Mouse (Mus musculus): ENCODE measurements around the gene Glt6d1. TPM values are rescaled to one million over a fixed set of nuclear protein-coding genes. Genes with fewer than 3 reads are reported as not detected.

Gene Glt6d1
- polyA plus RNA-seq (2014; fragmentation: Illumina TruSeq; extraction: RNeasy Lipid Tissue Mini Kit (QIAGEN cat#74804); ENCODE audit: low replicate concordance), result not detected

DNA sequence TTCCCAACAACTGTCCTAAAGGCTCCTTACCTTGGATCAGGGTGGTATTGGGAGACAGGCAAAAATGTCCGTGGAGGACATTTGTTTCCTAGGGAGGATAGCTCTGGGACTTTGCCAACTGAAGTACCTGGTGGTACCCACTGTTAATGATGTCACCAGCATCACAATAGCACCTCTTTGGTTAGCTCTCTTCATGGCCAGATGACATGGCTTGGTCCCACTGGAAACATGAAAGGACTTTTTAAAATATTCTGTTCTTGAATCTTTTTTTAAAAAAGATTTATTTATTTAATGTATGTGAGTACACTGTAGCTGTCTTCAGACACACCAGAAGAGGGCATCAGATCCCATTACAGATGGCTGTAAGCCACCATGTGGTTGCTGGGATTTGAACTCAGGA is at the start of gene Glt6d1:
TSS of gene Glt6d1 (minus strand) at position 101 of the 400 bp plus-strand sequence.

DNA sequence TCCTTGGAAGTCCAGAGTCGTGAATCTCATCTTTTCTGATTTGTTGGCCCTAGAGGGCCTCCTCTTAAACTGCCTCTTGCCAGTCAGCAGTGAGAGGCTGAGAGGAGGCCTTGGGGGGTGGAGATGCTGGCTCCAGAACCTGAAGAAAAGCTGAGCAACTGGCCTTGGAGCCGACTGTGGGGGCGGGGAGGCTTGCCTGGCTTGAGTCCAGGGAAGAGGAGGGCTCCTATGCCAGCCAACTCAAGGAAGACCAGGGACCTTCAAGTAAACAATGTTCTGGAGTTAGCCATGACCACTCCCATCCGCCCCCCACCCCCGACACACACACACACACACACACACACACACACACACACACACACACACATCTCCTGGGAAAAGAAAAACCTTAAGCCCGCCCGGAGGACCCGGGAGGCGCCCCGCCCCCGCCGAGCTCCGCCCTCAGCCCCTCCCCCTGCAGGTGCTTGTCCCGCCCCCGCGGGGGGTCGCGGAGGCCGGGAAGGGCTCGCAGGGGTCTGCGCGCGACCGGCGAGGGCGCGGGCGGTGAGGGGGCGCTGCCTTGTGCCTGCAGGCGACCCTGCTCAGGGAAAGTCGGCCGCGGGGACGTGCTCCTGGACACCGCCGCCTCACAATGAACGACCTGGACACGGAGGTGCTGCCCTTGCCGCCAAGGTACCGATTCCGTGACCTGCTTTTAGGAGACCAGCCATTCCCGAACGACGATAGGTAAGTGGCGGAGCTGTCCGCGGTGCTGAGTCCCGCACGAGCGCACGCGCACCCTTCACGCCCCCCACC is 47.9 kb upstream of the Glt6d1 start, which contains the start of gene Kcnt1:
TSS of gene Kcnt1 (plus strand) at position 398 of the 795 bp plus-strand sequence.

DNA sequence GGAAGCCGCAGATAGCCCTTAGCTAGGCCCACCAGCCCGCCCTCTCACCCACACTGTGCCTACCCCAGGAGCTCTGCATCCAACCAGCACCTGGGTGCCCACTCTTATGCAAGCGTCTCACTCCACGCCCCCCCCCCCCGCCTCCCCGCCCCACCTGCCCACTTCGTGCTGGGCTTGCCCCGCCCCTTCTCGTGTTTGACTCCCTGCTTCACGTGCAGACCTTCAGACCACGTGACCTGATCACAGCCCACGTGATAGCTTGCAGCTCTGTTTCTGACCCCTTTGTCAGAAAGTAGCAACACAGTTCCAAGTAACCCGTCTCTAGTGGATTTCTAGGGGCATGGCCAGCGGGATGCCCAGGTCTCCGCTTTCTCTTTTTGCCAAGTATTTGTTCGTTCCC is 31.6 kb upstream of the Glt6d1 start, which contains the start of gene Sohlh1:
TSS of gene Sohlh1 (minus strand) at position 23 of the 400 bp plus-strand sequence.

DNA sequence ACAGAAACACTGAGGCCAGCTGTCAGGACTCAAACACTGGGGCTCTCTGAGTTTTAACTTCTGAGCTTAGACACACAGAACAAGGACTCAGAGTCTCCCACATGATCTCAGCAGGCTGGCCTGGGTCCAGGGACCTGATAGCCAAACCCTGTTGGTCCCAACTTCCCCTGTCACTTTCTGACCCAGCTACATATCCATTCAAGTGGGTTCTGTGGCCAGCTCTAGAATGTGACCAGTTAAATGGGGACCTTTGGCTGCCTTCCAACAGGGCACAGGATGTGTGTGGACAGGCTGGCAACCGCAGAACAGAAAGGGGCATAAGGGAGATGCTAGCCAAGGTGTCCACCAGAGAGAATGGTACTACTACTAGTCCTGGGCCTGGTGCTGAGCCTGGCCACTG is 7.2 kb upstream of the Glt6d1 start, which contains the start of gene Lcn9:
TSS of gene Lcn9 (plus strand) at position 348 of the 400 bp plus-strand sequence.

DNA sequence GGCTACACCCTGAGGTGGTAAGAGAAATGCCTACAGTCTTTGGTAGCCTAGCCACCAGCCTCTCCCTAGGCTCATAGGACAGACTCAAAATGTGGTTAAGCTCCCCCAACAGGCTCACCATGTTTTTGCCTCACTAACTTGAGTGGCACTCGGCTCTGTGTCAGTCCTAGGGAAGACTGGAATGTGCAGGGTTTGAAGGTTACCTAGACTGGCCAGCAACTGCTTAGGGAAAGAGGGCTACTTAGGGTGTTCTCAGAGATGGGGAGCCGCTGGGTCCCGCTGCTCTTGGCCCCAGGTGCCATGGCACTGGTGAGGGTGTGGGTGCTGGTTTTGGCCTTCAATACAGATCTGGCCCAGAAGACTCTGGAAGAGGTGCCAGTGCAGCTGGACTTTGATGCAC is 33.7 kb downstream of the Glt6d1 start, which contains the start of gene Gm13539:
TSS of gene Gm13539 (plus strand) at position 301 of the 400 bp plus-strand sequence.

GRCm38 (mm10) chr2:25776717-25777116 is 38.9 kb downstream of the Glt6d1 start, which contains the start of gene Lcn11:
TSS of gene Lcn11 (plus strand) at chr2:25777017.

GRCm38 (mm10) chr2:25765269-25765668 is 50.4 kb downstream of the Glt6d1 start, which contains the start of gene Lcn3:
TSS of gene Lcn3 (plus strand) at chr2:25765569.

Other genes starting within 250 kb of the Glt6d1 start
- not detected for gene Mamdc4, start 241.0 kb downstream of the Glt6d1 start, polyA plus RNA-seq (2014; fragmentation: Illumina TruSeq; extraction: RNeasy Lipid Tissue Mini Kit (QIAGEN cat#74804); ENCODE audit: low replicate concordance)
- not detected for gene Phpt1, start 240.6 kb downstream of the Glt6d1 start, polyA plus RNA-seq (2014; fragmentation: Illumina TruSeq; extraction: RNeasy Lipid Tissue Mini Kit (QIAGEN cat#74804); ENCODE audit: low replicate concordance)
- gene Ajm1, start 234.1 kb downstream of the Glt6d1 start, polyA plus RNA-seq (2014; fragmentation: Illumina TruSeq; extraction: RNeasy Lipid Tissue Mini Kit (QIAGEN cat#74804); ENCODE audit: low replicate concordance), result not detected
- gene Rabl6, start 207.3 kb downstream of the Glt6d1 start, polyA plus RNA-seq (2014; fragmentation: Illumina TruSeq; extraction: RNeasy Lipid Tissue Mini Kit (QIAGEN cat#74804); ENCODE audit: low replicate concordance), result 29.1 TPM
- not detected for gene Ccdc183, start 198.2 kb downstream of the Glt6d1 start, polyA plus RNA-seq (2014; fragmentation: Illumina TruSeq; extraction: RNeasy Lipid Tissue Mini Kit (QIAGEN cat#74804); ENCODE audit: low replicate concordance)
- gene Tmem141, start 193.8 kb downstream of the Glt6d1 start, polyA plus RNA-seq (2014; fragmentation: Illumina TruSeq; extraction: RNeasy Lipid Tissue Mini Kit (QIAGEN cat#74804); ENCODE audit: low replicate concordance), result 0.85 TPM
- not detected for gene Fcna, start 187.8 kb downstream of the Glt6d1 start, polyA plus RNA-seq (2014; fragmentation: Illumina TruSeq; extraction: RNeasy Lipid Tissue Mini Kit (QIAGEN cat#74804); ENCODE audit: low replicate concordance)
- not detected for gene Lcn8, start 162.7 kb downstream of the Glt6d1 start, polyA plus RNA-seq (2014; fragmentation: Illumina TruSeq; extraction: RNeasy Lipid Tissue Mini Kit (QIAGEN cat#74804); ENCODE audit: low replicate concordance)
- gene Lcn5, start 157.9 kb downstream of the Glt6d1 start, polyA plus RNA-seq (2014; fragmentation: Illumina TruSeq; extraction: RNeasy Lipid Tissue Mini Kit (QIAGEN cat#74804); ENCODE audit: low replicate concordance), result not detected
- gene Lcn6, start 139.1 kb downstream of the Glt6d1 start, polyA plus RNA-seq (2014; fragmentation: Illumina TruSeq; extraction: RNeasy Lipid Tissue Mini Kit (QIAGEN cat#74804); ENCODE audit: low replicate concordance), result not detected
- gene Lcn10, start 133.1 kb downstream of the Glt6d1 start, polyA plus RNA-seq (2014; fragmentation: Illumina TruSeq; extraction: RNeasy Lipid Tissue Mini Kit (QIAGEN cat#74804); ENCODE audit: low replicate concordance), result not detected
- not detected for gene Obp2a, start 115.8 kb downstream of the Glt6d1 start, polyA plus RNA-seq (2014; fragmentation: Illumina TruSeq; extraction: RNeasy Lipid Tissue Mini Kit (QIAGEN cat#74804); ENCODE audit: low replicate concordance)
- 5.2 TPM for gene Bmyc, start 109.1 kb downstream of the Glt6d1 start, polyA plus RNA-seq (2014; fragmentation: Illumina TruSeq; extraction: RNeasy Lipid Tissue Mini Kit (QIAGEN cat#74804); ENCODE audit: low replicate concordance)
- not detected for gene Obp2b, start 78.8 kb downstream of the Glt6d1 start, polyA plus RNA-seq (2014; fragmentation: Illumina TruSeq; extraction: RNeasy Lipid Tissue Mini Kit (QIAGEN cat#74804); ENCODE audit: low replicate concordance)
- not detected for gene Lcn3, start 50.3 kb downstream of the Glt6d1 start, polyA plus RNA-seq (2014; fragmentation: Illumina TruSeq; extraction: RNeasy Lipid Tissue Mini Kit (QIAGEN cat#74804); ENCODE audit: low replicate concordance)
- gene Lcn11, start 38.8 kb downstream of the Glt6d1 start, polyA plus RNA-seq (2014; fragmentation: Illumina TruSeq; extraction: RNeasy Lipid Tissue Mini Kit (QIAGEN cat#74804); ENCODE audit: low replicate concordance), result not detected
- gene Gm13539, start 33.6 kb downstream of the Glt6d1 start, polyA plus RNA-seq (2014; fragmentation: Illumina TruSeq; extraction: RNeasy Lipid Tissue Mini Kit (QIAGEN cat#74804); ENCODE audit: low replicate concordance), result not detected
- not detected for gene Lcn9, start 7.3 kb upstream of the Glt6d1 start, polyA plus RNA-seq (2014; fragmentation: Illumina TruSeq; extraction: RNeasy Lipid Tissue Mini Kit (QIAGEN cat#74804); ENCODE audit: low replicate concordance)
- gene Sohlh1, start 31.4 kb upstream of the Glt6d1 start, polyA plus RNA-seq (2014; fragmentation: Illumina TruSeq; extraction: RNeasy Lipid Tissue Mini Kit (QIAGEN cat#74804); ENCODE audit: low replicate concordance), result not detected
- 0.07 TPM for gene Kcnt1, start 47.9 kb upstream of the Glt6d1 start, polyA plus RNA-seq (2014; fragmentation: Illumina TruSeq; extraction: RNeasy Lipid Tissue Mini Kit (QIAGEN cat#74804); ENCODE audit: low replicate concordance)
- gene Camsap1, start 167.4 kb upstream of the Glt6d1 start, polyA plus RNA-seq (2014; fragmentation: Illumina TruSeq; extraction: RNeasy Lipid Tissue Mini Kit (QIAGEN cat#74804); ENCODE audit: low replicate concordance), result 12.3 TPM
- 27.2 TPM for gene Ubac1, start 205.9 kb upstream of the Glt6d1 start, polyA plus RNA-seq (2014; fragmentation: Illumina TruSeq; extraction: RNeasy Lipid Tissue Mini Kit (QIAGEN cat#74804); ENCODE audit: low replicate concordance)